Mouse (Mus musculus): ENCODE measurements around the gene Sirpb1a. TPM values are rescaled to one million over a fixed set of nuclear protein-coding genes. Genes with fewer than 3 reads are reported as not detected.

Gene Sirpb1a
- polyA plus RNA-seq, 1 experiment from 2014 or later = not detected

DNA sequence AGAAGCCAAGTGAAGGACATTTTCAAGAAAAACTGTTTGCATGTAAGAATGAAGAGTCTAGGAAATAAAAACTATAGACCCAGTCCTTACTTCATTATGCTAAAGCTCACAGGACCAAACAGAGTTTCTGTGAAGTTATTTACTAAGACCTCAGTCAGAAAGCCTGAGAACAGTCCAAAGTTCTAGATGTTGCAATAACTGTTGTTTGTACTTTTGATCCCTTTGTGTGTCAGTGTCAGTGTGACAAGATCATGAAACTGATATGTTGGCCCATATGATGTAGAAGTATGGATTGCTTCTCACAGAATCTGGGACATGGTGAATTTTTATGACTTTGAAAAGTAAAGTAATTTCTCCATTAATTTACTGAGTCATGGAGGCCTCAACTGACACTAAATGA, 96.8 kb downstream of the Sirpb1a start:
- no peak overlapping the region for H3K4me3 ChIP-seq
- no peaks in the 10 kb centered on the region for H3K9me3 ChIP-seq
- no peaks in the 10 kb centered on the region for H3K27me3 ChIP-seq

More for the DNA sequence above, 96.8 kb downstream of the Sirpb1a start:
- no peak overlapping the region for H3K4me2 ChIP-seq (replicated peaks)
- H3K36me3 ChIP-seq = no peaks in the 10 kb centered on the region
- ATAC-seq (ENCODE audit: insufficient number of reproducible peaks, insufficient read depth, low FRiP score, low TSS enrichment) = no peak
- H3K27ac ChIP-seq = no peak overlapping the region
- H3K4me1 ChIP-seq = no peaks in the 10 kb centered on the region
- H3K9ac ChIP-seq = no peak overlapping the region

Other genes with a start within 250 kb of the Sirpb1a start
- gene Gm9733, start 94.2 kb downstream of the Sirpb1a start, polyA plus RNA-seq (2016; fragmentation: Nextera tagmentation; extraction: Ambion mirVana) = not detected in 2 replicates
- gene Sirpb1b, start 148.5 kb upstream of the Sirpb1a start, polyA plus RNA-seq (2016; fragmentation: Nextera tagmentation; extraction: Ambion mirVana) = not detected in 2 replicates

All from embryonic facial prominence, embryonic 12.5 days (tissue).